Mouse (Mus musculus) bone marrow, adult 2 months (tissue): Measurements from ENCODE around the gene Tssk4. TPM values are rescaled to one million over a fixed set of nuclear protein-coding genes. Genes with fewer than 3 reads are reported as not detected.

ENCODE experiments used
- H3K27ac ChIP-seq: fragments of 200-500 bp; 2 replicates; pipeline ENCODE4 v1.5.1; 2012; ENCODE audit warnings: low read depth, mild to moderate bottlenecking, control low read depth, inconsistent platforms, low read length; ENCODE audit not compliant: control insufficient read depth, poor library complexity, insufficient read depth
- H3K4me1 ChIP-seq: fragments of 200-500 bp; 2 replicates; pipeline ENCODE4 v1.6.1; 2011; ENCODE audit warnings: low read length; ENCODE audit not compliant: control insufficient read depth, insufficient read depth
- H3K4me3 ChIP-seq: fragments of 200-500 bp; replicated peaks from 2 replicates; pipeline ENCODE3; 2011; ENCODE audit warnings: mild to moderate bottlenecking, low read depth, low read length, control low read depth; ENCODE audit not compliant: control insufficient read depth
- CTCF ChIP-seq: fragments of 200-500 bp; IDR thresholded peaks from 2 replicates; pipeline ENCODE4 v1.5.1; 2011; ENCODE audit warnings: low read length, control low read depth; ENCODE audit not compliant: control insufficient read depth, insufficient read depth
- POLR2A ChIP-seq: fragments of 200-500 bp; IDR thresholded peaks from 2 replicates; pipeline ENCODE4 v1.6.1; 2011; ENCODE audit warnings: low read depth, mild to moderate bottlenecking, control low read depth, low read length, borderline replicate concordance; ENCODE audit not compliant: control insufficient read depth
- WGBS: fragments of 180-500 bp; shearing (Covaris S2); methylation state at CpG from one replicate; pipeline ENCODE4 v1.1.7; 2018; 5-methylcytosine and 5-hydroxymethylcytosine counted together
- polyA plus RNA-seq: library from polyadenylated mRNA; stranded (reverse); fragments of >200 nt; gene quantifications from 2 replicates; pipeline ENCODE4 v1.2.4, GENCODE M21; 2011; ENCODE audit warnings: low replicate concordance; ENCODE audit not compliant: missing spikeins, insufficient read depth, insufficient read length

Tssk4 gene
- polyA plus RNA-seq, 1 experiment = 4.0 TPM

GRCm38 (mm10) chr14:55634874-55635522 lies 15.0 kb upstream of the Tssk4 start:
- TF ChIP-seq POLR2A = no peak
- no peak for TF ChIP-seq CTCF
- peaks cover 3% of the 10 kb centered on the region; the same call in 1 of the 2 replicates for H3K4me1 ChIP-seq
- H3K27ac ChIP-seq = peak overlapping the region; percentile 5; the same call in 1 of the 2 replicates
- 7% methylated on average over 23 of the region's 23 CpGs for WGBS
- peak overlapping the region; percentile 57 for H3K4me3 ChIP-seq

- peaks cover 3% of the 10 kb centered on the region; the same call in 1 of the 2 replicates for H3K4me1 ChIP-seq
Measured at GRCm38 (mm10) chr14:55635523-55636007, 14.4 kb upstream of the Tssk4 start, which contains the start of gene Ipo4. Gene Ipo4 (minus strand): TSS chr14:55635957.

GRCm38 (mm10) chr14:55637795-55638194 lies 12.2 kb upstream of the Tssk4 start, which contains the start of gene Gm49378:
Gene Gm49378 (minus strand): TSS chr14:55637895.
- H3K4me3 ChIP-seq = no peak within 1 kb of the TSS
- no peak within 1 kb of the TSS for H3K27ac ChIP-seq
- WGBS = 94% methylated on average over 9 of the region's 9 CpGs
- H3K4me1 ChIP-seq = peaks cover 4% of the 10 kb centered on the region
- TF ChIP-seq CTCF (no peak), POLR2A (no peak)

More at GRCm38 (mm10) chr14:55635523-55636007, 14.4 kb upstream of the Tssk4 start, which contains the start of gene Ipo4:
- TF ChIP-seq POLR2A (peak; percentile 59; the same call in 1 of the 2 replicates), CTCF (no peak)
- Histone ChIP-seq H3K27ac (peak within 1 kb of the TSS; percentile 5; the same call in 1 of the 2 replicates), H3K4me3 (peak within 1 kb of the TSS; percentile 57)
- WGBS = under 1% methylated on average over 33 of the region's 33 CpGs

GRCm38 (mm10) chr14:55640816-55641215 lies 9.2 kb upstream of the Tssk4 start:
- Histone ChIP-seq H3K27ac (no peak overlapping the region), H3K4me1 (peaks cover 4% of the 10 kb centered on the region), H3K4me3 (no peak overlapping the region)
- 94% methylated on average over 14 of the region's 14 CpGs for WGBS
- TF ChIP-seq POLR2A (no peak), CTCF (no peak)

GRCm38 (mm10) chr14:55641291-55641690 lies 8.7 kb upstream of the Tssk4 start:
- H3K4me1 ChIP-seq = peaks cover 4% of the 10 kb centered on the region
- H3K4me3 ChIP-seq = no peak overlapping the region
- H3K27ac ChIP-seq = no peak overlapping the region
- 58% methylated on average over 13 of the region's 13 CpGs for WGBS
- TF ChIP-seq CTCF (no peak), POLR2A (no peak)

GRCm38 (mm10) chr14:55642679-55643059 lies 7.3 kb upstream of the Tssk4 start:
- Histone ChIP-seq H3K4me1 (peaks cover 4% of the 10 kb centered on the region), H3K4me3 (peak overlapping the region; percentile 97), H3K27ac (peak overlapping the region; percentile 89)
- WGBS = 22% methylated on average over 8 of the region's 8 CpGs
- TF ChIP-seq CTCF (no peak), POLR2A (no peak)

GRCm38 (mm10) chr14:55643060-55643907 lies 6.7 kb upstream of the Tssk4 start, which contains the start of gene Tm9sf1:
Gene Tm9sf1 (minus strand): TSS chr14:55643806.
- under 1% methylated on average over 89 of the region's 89 CpGs for WGBS
- Histone ChIP-seq H3K4me1 (peaks cover 4% of the 10 kb centered on the region), H3K27ac (peak within 1 kb of the TSS; percentile 89), H3K4me3 (peak within 1 kb of the TSS; percentile 97)
- no peak; the same call in 1 of the 2 replicates for TF ChIP-seq CTCF
- peak; percentile 66; the same call in 1 of the 2 replicates for TF ChIP-seq POLR2A

GRCm38 (mm10) chr14:55644261-55644888 lies 5.6 kb upstream of the Tssk4 start:
- TF ChIP-seq CTCF = no peak
- no peak for TF ChIP-seq POLR2A
- peaks cover 4% of the 10 kb centered on the region for H3K4me1 ChIP-seq
- WGBS = 3% methylated on average over 17 of the region's 17 CpGs
- 0 out of 2 replicates have a peak overlapping the region, but pooled peaks have one; percentile 15 for H3K27ac ChIP-seq
- peak overlapping the region; percentile 64 for H3K4me3 ChIP-seq
